ENCODE assay signal across 16 mouse cellular contexts in the genomic region with DNA sequence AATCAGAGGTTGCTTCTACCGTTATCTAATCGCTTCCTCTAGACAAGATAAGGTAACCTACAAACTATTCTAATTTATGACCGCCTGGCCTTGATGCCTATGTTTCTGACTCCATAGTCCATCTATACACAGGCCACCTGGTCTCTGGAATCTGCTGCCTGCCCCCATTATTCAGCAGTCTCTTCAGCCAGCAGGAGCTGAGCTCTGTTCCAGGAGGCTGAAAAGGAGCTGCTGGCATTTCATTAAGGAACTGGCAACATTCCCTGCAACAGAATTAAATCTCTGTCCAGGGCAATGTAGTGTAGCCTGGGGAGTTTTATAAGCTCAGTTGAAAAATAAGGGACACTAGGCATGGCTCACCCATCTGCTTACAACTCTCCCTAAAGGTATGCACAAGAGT. TPM values are rescaled to one million over a fixed set of nuclear protein-coding genes. Genes with fewer than 3 reads are reported as not detected.
A peak's percentile ranks its signal among the peaks of the same experiment; 100 is the strongest.
DNase-seq lines count a peak whose midpoint lies in the region; ATAC-seq and TF ChIP-seq lines count a peak whose summit lies in the region.
"Had no signal": no experiment of that assay in that cellular context is flagged by ENCODE, and none has a peak within 500 bp of the region (broad histone marks: within the 10 kb centered on the region; RNA-seq: fewer than 3 reads in every experiment).

No protein-coding gene starts in this region.

- no peak for DNase-seq in frontal cortex, postnatal 10 days (ENCODE audit: low spot score in 2 of 2)
- DNase-seq in left cerebral cortex, adult 2 months (ENCODE audit: extremely low spot score in 1 of 2, low spot score in 2 of 2): no peak
- DNase-seq in left cerebral cortex, adult 9 months (ENCODE audit: low spot score in 2 of 2): no peak
- peak; percentile 97 for DNase-seq in cerebellum, adult 9-10 months
- DNase-seq in urinary bladder, adult 2 months (ENCODE audit: low spot score): no peak
- DNase-seq in heart, adult 18-20 months: no peak
- DNase-seq: right cerebral cortex, adult 18-20 months had no signal

- no peak overlapping the region for H3K4me3 ChIP-seq in left cerebral cortex, adult 2 months
- H3K4me3 ChIP-seq in neural tube, embryonic 14.5 days (ENCODE audit: low read depth, low read length): no peak overlapping the region
- H3K4me3 ChIP-seq: myocyte had no signal

- H3K9me3 ChIP-seq in neural tube, embryonic 14.5 days (ENCODE audit: control insufficient read depth, low read length): no peaks in the 10 kb centered on the region
- H3K9me3 ChIP-seq: G1E had no signal

- no peaks in the 10 kb centered on the region for H3K27me3 ChIP-seq in neural tube, embryonic 14.5 days (ENCODE audit: control insufficient read depth, insufficient read depth, low read length)

- no peak overlapping the region for H3K9ac ChIP-seq in neural tube, embryonic 14.5 days (replicated peaks; ENCODE audit: low read depth, low read length)

- ATAC-seq in frontal cortex, adult (ENCODE audit: low TSS enrichment): peak; percentile 69
- ATAC-seq in neural tube, embryonic 14.5 days (ENCODE audit: low read depth): peak; percentile 31; the same call in 1 of the 2 replicates

- no peak overlapping the region for H3K4me2 ChIP-seq in neural tube, embryonic 14.5 days (ENCODE audit: low read depth, low read length)

- H3K27ac ChIP-seq in left cerebral cortex, adult 2 months: 0 out of 2 replicates have a peak overlapping the region, but pooled peaks have one; percentile 8
- no peak overlapping the region for H3K27ac ChIP-seq in neural tube, embryonic 14.5 days (ENCODE audit: low read depth, low read length)
- H3K27ac ChIP-seq: macrophage had no signal

- no peaks in the 10 kb centered on the region for H3K36me3 ChIP-seq in neural tube, embryonic 14.5 days (ENCODE audit: control insufficient read depth, insufficient read depth, low read length)
- H3K36me3 ChIP-seq: G1E had no signal

- 65% methylated on average over 3 of the region's 3 CpGs for WGBS in neural tube, embryonic 14.5 days

- intact Hi-C loops in left cerebral cortex, adult 2 months (cut with DNase I): no loop called here

- no peaks in the 10 kb centered on the region for H3K4me1 ChIP-seq in neural tube, embryonic 14.5 days (ENCODE audit: control insufficient read depth, insufficient read depth, low read length)

- no peak for TF ChIP-seq CTCF in left cerebral cortex, adult 2 months (IDR thresholded peaks at IDR 0.05)

RNA-seq across cellular contexts. Expression of a gene that starts 11.0 kb away (rescaled TPM):
- total RNA-seq in left cerebral cortex, adult 2 months (2021): under 1 TPM in 1 of 2 experiments, not detected in 1; 0.54 TPM
- polyA plus RNA-seq in neural tube, embryonic 14.5 days (2014; fragmentation: Nextera tagmentation; extraction: Ambion mirVana): not detected in 2 replicates
- 0.19 and 0.51 TPM in 2 replicates for polyA plus RNA-seq in urinary bladder, adult 2 months (2012; rRNA removed)
- not detected for total RNA-seq in heart, adult 18-20 months (2021)
- total RNA-seq: G1E; left cerebral cortex, postnatal 25 days had no signal
- polyA plus RNA-seq: embryonic facial prominence, embryonic 11.5 days; G1E; large intestine, adult 2 months; macrophage; stomach, embryonic 14.5 days had no signal

RNA-seq across cellular contexts. Expression of a gene that starts 51.2 kb away (rescaled TPM):
- total RNA-seq in left cerebral cortex, adult 2 months (2021): 10 to 100 TPM in 1 of 2 experiments, 1 to 10 TPM in 1; 7.3 to 10.5 TPM
- polyA plus RNA-seq in neural tube, embryonic 14.5 days (2014; fragmentation: Nextera tagmentation; extraction: Ambion mirVana): 16.3 and 21.5 TPM in 2 replicates
- 7.1 and 7.7 TPM in 2 replicates for polyA plus RNA-seq in urinary bladder, adult 2 months (2012; rRNA removed)
- total RNA-seq in heart, adult 18-20 months (2021): 1 to 10 TPM; 6.6 to 6.7 TPM

RNA-seq across cellular contexts. Expression of a gene that starts 51.3 kb away (rescaled TPM):
- 10 to 100 TPM; 13.7 to 15.4 TPM for total RNA-seq in left cerebral cortex, adult 2 months (2021)
- polyA plus RNA-seq in neural tube, embryonic 14.5 days (2014; fragmentation: Nextera tagmentation; extraction: Ambion mirVana): 23.5 and 30.1 TPM in 2 replicates
- 11.3 and 12.3 TPM in 2 replicates for polyA plus RNA-seq in urinary bladder, adult 2 months (2012; rRNA removed)
- 1 to 10 TPM; 6.7 to 7.2 TPM for total RNA-seq in heart, adult 18-20 months (2021)
